Mouse (Mus musculus): ENCODE results near the gene Selenok.

Gene Selenok

GRCm38 (mm10) chr14:29968075-29968821, at the start of gene Selenok:
Selenok (plus strand) TSS chr14:29968308.
- peak; percentile 98 to 99 for DNase-seq (ENCODE audit: low spot score in 2 of 2)

GRCm38 (mm10) chr14:29928966-29929365, 39.1 kb upstream of the Selenok start:
- DNase-seq (ENCODE audit: low spot score in 2 of 2): no peak

DNA sequence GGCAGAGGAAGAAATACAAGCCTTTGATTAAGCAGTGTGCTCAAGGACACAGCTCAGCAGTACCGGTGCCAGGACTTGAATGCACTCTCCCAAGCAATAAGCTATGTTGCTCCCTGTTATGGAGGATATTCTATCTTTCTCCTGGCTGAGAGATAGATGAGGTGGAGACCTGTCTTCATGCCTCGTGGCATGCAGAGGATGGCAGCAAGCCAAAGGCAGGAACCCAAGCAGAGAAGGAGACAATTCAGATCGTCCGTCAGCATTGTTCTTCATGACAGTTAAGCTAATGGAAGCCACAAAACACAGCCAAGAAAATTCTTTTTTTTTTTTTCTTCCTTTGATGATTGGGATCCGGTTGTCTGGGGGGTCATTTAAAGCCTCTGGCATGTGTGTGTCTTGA, 32.6 kb upstream of the Selenok start:
- DNase-seq (ENCODE audit: low spot score in 2 of 2): no peak

GRCm38 (mm10) chr14:29937466-29937865, 30.6 kb upstream of the Selenok start:
- peak; percentile 40 to 62 for DNase-seq (ENCODE audit: low spot score in 2 of 2)

- DNase-seq (ENCODE audit: low spot score in 2 of 2): peak in 1 of 2 experiments; percentile 17
Measured at GRCm38 (mm10) chr14:29939600-29940312, 28.4 kb upstream of the Selenok start.

DNA sequence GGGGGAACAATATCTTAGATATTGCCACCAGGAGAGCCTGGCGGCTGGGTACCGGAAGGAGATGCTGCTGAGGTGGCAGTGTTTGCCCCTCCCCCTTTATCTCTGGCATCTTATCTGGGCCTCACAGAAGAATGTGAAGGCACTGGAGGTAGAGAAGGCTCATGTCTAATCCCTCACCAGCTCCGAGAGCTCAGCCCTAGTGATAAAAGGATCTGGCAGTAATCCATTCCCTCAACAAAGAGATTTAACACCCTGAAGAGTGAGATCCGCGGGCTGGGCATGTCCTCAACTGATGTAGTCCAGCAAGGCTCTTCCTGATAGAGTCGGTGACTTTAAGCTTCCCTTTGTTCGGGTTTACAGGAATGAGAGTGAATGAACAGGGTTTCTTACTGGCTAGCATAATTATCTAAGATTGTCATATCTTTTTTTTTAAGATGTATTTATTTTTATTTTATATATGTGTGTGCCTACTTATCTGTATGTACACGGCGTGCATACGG, 27.7 kb upstream of the Selenok start:
- peak in 1 of 2 experiments; percentile 24 for DNase-seq (ENCODE audit: low spot score in 2 of 2)

- peak; percentile 62 to 67 for DNase-seq (ENCODE audit: low spot score in 2 of 2)
Measured at GRCm38 (mm10) chr14:29940877-29941276, 27.2 kb upstream of the Selenok start.

DNA sequence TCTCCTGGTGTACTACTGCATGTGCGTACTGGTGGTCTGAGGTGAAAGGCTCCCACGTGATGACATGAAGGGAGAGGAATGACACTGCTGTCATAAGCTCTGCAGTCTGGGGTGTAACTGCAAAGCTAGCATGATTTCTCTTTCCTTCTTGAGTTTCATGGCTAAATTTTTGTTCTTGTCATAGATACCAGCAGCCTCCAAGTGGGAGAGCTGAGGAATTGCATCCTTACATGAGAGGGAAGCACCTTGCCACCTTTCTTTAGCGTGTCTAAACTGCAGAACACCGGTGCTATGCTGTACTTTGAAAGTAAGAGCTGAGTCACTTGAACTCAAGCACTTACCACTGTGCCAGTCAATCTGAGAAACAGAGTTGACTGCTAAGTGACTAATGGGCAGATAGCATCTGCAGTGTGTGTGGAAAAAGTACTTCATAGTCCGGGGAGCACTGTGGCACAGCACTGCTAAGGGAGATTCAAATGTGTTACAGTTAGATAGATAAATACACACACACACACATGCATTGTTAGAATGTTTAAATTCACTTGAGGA, 21.3 kb upstream of the Selenok start:
- DNase-seq (ENCODE audit: low spot score in 2 of 2): peak in 1 of 2 experiments; percentile 15

DNA sequence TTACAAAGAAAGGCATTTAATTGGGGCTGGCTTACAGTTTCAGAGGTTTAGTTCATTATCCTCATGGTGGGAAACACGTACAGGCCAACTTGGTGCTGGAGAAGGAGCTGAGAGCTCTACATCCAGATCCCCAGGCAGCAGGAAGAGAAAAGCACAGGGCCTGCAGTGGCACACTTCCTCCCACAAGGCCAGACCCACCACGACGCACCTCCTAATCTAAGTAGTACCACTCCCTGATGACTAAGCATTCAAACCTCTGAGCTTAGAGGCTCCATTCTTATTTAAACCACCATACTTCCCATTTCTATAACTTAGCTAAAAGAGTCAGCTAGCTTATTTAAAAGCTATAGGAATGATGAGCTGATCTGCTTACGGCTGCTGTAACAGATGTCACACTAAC, 17.3 kb upstream of the Selenok start:
- no peak for DNase-seq (ENCODE audit: low spot score in 2 of 2)

- DNase-seq (ENCODE audit: low spot score in 2 of 2): no peak
Measured at GRCm38 (mm10) chr14:29957393-29957792, 10.7 kb upstream of the Selenok start.

- DNase-seq (ENCODE audit: low spot score in 2 of 2): no peak
Measured at GRCm38 (mm10) chr14:29967611-29968010, 497 bp upstream of the Selenok start.

- DNase-seq (ENCODE audit: low spot score in 2 of 2): no peak
Measured at GRCm38 (mm10) chr14:29971446-29971845, 3.3 kb downstream of the Selenok start.

- DNase-seq (ENCODE audit: low spot score in 2 of 2): no peak
Measured at GRCm38 (mm10) chr14:29971993-29972392, 3.9 kb downstream of the Selenok start.

DNA sequence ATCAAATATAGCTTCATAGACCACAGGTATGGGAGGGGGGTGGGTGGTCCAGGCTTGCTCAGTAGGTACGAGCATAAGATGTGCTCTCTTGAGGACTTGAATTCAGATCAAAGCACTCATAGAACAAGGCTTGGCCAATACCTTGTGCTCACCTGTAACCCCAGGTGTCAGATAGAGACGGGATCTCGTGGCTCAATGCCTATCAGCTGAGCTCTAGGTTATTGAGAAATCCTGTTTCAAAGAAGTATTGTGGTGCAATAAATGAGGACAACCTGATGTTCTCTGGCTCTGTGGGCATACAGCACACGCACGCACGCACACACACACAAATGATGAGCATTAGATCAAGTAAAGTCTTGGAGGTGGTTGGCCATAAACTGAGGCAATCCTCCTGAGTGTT, 8.8 kb downstream of the Selenok start:
- no peak for DNase-seq (ENCODE audit: low spot score in 2 of 2)

GRCm38 (mm10) chr14:29978254-29979204, 10.4 kb downstream of the Selenok start, which contains the start of gene Actr8:
Actr8 (plus strand) TSS chr14:29978337.
- DNase-seq (ENCODE audit: low spot score in 2 of 2): peak; percentile 94 to 97

DNA sequence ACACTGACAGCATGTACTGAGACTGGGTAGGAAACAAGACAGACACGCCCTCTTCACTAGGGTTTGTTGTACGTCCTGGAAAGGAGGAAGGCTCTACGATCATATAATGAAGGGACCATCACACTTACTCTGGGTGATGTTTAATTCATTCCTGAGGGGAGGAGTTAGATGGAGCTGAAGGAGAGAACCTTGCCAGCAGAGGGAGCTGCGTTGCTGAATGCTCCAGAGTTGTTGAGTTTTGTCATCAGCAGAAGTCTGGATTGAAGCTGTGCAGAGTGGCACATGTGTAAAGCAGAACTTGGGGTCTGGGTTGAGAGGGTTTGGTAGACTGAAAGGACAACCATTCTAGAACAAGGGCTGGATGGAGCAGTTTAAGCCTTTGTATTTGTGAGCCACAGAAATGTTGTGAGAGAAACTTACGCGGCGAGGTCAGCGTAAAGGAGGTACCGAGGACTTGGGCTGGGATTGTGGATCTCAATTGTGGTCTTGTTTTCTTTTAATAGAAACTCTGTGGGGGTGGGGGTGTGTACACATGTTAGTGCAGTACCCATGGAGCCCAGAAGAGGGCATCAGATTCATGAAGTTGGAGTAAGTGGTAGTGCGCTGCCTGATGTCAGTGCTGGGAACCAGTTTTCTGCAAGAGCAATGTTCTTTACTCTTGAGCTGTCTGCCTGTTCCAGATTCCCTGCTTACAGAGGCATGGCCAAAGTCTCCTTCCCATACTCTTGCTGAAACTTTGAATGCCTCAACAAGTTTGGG, 12.5 kb downstream of the Selenok start:
- DNase-seq (ENCODE audit: low spot score in 2 of 2): no peak

GRCm38 (mm10) chr14:29986096-29986495, 18.0 kb downstream of the Selenok start:
- DNase-seq (ENCODE audit: low spot score in 2 of 2): no peak

GRCm38 (mm10) chr14:29987276-29987675, 19.2 kb downstream of the Selenok start:
- no peak for DNase-seq (ENCODE audit: low spot score in 2 of 2)

DNA sequence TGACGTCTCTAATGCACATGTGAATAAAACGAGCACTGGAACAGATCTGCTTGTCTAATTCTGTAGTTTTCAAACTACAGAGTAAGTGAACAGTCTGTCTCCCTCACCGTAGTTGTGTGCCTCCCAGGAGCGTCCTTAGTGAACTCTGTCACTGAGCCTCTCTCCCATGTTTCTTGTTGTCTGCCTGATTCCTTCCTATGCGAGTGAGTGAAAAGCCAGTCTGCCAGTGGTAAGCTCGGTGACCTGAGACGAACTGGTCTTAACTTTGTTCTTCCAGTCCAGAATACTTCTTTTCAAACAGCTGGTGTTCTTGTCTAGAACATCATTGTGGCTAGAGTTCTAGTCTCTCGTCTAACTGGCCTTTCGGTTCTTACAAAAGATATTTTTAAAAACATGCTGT, 19.6 kb downstream of the Selenok start:
- no peak for DNase-seq (ENCODE audit: low spot score in 2 of 2)

DNA sequence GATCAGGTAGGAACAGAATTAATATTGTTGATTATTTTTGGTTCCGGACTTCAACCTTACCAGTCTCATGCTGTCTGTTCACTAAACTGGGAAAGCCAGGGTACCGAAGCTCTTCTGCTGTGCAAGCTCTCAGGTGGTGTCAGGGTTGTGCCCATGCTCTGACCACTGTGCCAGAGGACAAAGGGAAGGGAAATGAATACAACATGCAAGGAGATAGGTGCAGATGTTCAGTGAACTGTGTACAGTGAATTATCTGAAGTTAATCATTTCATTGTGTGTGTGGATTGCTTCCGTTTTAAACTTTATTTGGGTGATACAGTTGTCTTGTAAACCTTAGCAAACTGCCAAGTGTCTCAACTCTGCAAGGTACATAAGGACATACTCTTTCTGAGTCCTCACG, 20.2 kb downstream of the Selenok start:
- DNase-seq (ENCODE audit: low spot score in 2 of 2): no peak

GRCm38 (mm10) chr14:29994976-29995375, 26.9 kb downstream of the Selenok start:
- no peak for DNase-seq (ENCODE audit: low spot score in 2 of 2)
